In the genomic region with DNA sequence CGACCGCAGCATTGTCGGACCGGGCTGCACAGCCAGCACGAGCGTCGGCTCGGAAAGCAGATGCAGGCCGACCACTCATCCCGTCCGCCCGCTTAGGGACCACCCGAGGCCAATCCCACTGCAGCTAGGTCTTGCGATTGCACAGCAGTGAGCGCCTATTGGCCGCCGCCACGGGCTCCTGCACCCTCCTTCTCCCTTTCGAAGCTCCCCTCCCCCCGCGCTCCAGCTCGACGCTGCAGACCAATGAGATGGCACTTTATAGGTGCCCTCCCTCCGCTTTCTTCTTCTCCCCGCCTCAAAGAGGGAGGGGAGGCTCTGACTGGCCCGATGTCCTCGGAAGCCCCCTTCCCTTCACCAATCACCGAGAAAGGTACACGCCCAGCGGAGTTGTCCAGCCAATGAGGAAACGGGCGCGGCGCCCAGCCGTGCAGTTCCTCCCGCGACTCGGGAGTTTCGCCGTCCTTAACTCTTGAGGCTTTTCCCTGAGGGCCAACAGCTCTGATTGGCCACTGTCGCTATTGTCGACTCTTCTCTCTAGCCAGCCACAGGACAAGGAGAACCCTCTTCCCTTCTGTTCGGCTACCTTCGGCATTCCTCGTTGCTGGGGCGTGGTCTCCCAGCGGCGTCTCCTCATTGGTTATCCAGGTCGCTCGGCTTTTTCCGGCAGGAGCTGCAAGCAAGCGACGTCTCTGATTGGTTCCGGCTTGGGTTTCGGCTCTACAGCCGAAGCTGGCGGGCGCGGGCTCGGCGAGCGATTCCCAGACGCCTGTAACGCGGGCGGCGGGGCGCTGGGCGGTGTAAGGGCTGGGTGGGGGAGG, we compare ENCODE assay signal across 8 mouse cellular contexts. TPM values are rescaled to one million over a fixed set of nuclear protein-coding genes. Genes with fewer than 3 reads are reported as not detected.
A peak's percentile ranks its signal among the peaks of the same experiment; 100 is the strongest.
DNase-seq lines count a peak whose midpoint lies in the region; ATAC-seq lines count a peak whose summit lies in the region.

A gene (plus strand): TSS at position 373 of the 818 bp plus-strand sequence.

- peak within 1 kb of the TSS; percentile 92 for H3K4me2 ChIP-seq in hindbrain, embryonic 15.5 days

- H3K9me3 ChIP-seq in hindbrain, embryonic 15.5 days = no peaks in the 10 kb centered on the region

- peak within 1 kb of the TSS; percentile 100 for H3K27ac ChIP-seq in hindbrain, embryonic 15.5 days (replicated peaks)

- peak; percentile 99 for DNase-seq in T-cell, adult 2 months (ENCODE audit: low spot score)
- DNase-seq in cerebellum, postnatal 36 days = peak; percentile 99 to 100
- DNase-seq in frontal cortex, postnatal 36 days (ENCODE audit: low spot score in 2 of 2) = peak; percentile 100
- peak; percentile 100 for DNase-seq in left cerebral cortex, adult 11 months (ENCODE audit: low spot score)
- DNase-seq in lung, postnatal 4 days = peak; percentile 100
- peak; percentile 99 for DNase-seq in retina, postnatal 7 days (ENCODE audit: low read depth, low spot score)
- DNase-seq in urinary bladder, adult 2 months (ENCODE audit: low spot score) = peak; percentile 96

- H3K4me3 ChIP-seq in hindbrain, embryonic 15.5 days = peak within 1 kb of the TSS; percentile 97

- no peaks in the 10 kb centered on the region for H3K36me3 ChIP-seq in hindbrain, embryonic 15.5 days

- peaks cover 24% of the 10 kb centered on the region for H3K4me1 ChIP-seq in hindbrain, embryonic 15.5 days (replicated peaks)

- under 1% methylated on average over 68 of the region's 69 CpGs for WGBS in hindbrain, embryonic 15.5 days

- H3K27me3 ChIP-seq in hindbrain, embryonic 15.5 days = no peaks in the 10 kb centered on the region

- H3K9ac ChIP-seq in hindbrain, embryonic 15.5 days = peak within 1 kb of the TSS; percentile 95

- ATAC-seq in hindbrain, embryonic 15.5 days (ENCODE audit: low FRiP score, low read depth) = peak; percentile 95

RNA-seq across cellular contexts. Expression of the gene that starts here (rescaled TPM):
- 146 and 151 TPM in 2 replicates for polyA plus RNA-seq in hindbrain, embryonic 15.5 days (2015; fragmentation: Nextera tagmentation; extraction: Ambion mirVana)
- 10.4 and 18.8 TPM in 2 replicates for polyA plus RNA-seq in urinary bladder, adult 2 months (2012; rRNA removed)

Comparison
In these comparisons a context has a peak if more than half of its experiments do, and no peak if none do; other contexts are left out.
1. Peak in every context shown above with its lines: DNase-seq, ATAC-seq, H3K4me3 ChIP-seq and H3K27ac ChIP-seq.